Mouse (Mus musculus): ENCODE measurements around the gene Krba1.

The Krba1 gene

GRCm38 (mm10) chr6:48448527-48448926 lies 53.1 kb downstream of the Krba1 start:
- DNase-seq (ENCODE audit: low read depth, low spot score): no peak

- DNase-seq (ENCODE audit: low read depth, low spot score): no peak
Measured at GRCm38 (mm10) chr6:48452151-48452550, 56.8 kb downstream of the Krba1 start.

- no peak for DNase-seq (ENCODE audit: low read depth, low spot score)
Measured at GRCm38 (mm10) chr6:48452771-48453170, 57.4 kb downstream of the Krba1 start.

- no peak for DNase-seq (ENCODE audit: low read depth, low spot score)
Measured at GRCm38 (mm10) chr6:48464966-48465679, 69.7 kb downstream of the Krba1 start.

- no peak for DNase-seq (ENCODE audit: low read depth, low spot score)
Measured at GRCm38 (mm10) chr6:48466715-48467114, 71.3 kb downstream of the Krba1 start.

GRCm38 (mm10) chr6:48467490-48467889 lies 72.1 kb downstream of the Krba1 start:
- DNase-seq (ENCODE audit: low read depth, low spot score): no peak
